Mouse (Mus musculus): ENCODE data around the gene 4930579G24Rik. TPM values are rescaled to one million over a fixed set of nuclear protein-coding genes. Genes with fewer than 3 reads are reported as not detected.

Gene 4930579G24Rik
- 7.1 and 8.0 TPM in 2 replicates for total RNA-seq (2023)

DNA sequence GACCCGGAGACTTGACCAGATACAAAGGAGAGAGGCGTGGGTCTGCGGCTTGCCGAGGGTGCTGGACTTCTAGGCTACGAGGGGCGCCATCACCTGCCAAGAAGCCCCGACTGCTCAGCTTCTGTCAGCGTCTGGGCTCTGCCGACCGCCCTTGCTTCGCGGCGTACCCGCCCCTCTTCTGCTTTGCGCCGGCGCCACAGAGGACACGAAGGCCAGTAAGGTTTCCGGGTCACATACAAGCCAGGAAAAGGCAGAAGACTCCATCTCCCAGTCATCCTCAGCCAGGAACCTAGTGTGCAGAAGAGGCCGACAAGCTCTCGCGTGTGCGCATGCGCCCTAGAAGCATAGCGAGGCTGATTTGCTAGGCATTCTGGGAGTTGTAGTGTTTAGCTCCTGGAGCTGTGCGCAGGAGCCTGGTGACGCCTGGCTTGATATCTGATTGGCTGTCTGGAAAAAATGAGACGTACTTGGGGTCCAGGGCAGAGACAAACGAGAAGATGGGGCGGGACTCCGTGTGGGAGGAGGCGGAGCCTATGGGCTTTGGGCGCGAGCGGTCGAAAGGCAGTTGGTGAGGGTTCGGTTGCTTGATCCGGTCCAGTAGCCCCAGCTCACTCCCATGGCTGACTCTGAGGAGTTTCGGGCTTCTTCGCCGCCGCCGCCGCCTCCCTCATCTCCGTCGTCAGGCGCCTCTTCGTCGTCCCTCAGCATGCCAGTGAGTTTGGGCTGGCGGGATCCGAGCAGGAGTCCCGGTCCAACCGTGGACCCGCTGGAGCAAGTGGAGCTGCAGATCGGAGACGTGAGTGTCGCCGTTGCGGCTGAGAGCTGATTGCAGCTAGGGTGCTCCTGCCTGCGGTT is at the start of gene 4930579G24Rik:
Gene 4930579G24Rik, plus strand, starts transcription at position 519 of the 855 bp plus-strand sequence.

DNA sequence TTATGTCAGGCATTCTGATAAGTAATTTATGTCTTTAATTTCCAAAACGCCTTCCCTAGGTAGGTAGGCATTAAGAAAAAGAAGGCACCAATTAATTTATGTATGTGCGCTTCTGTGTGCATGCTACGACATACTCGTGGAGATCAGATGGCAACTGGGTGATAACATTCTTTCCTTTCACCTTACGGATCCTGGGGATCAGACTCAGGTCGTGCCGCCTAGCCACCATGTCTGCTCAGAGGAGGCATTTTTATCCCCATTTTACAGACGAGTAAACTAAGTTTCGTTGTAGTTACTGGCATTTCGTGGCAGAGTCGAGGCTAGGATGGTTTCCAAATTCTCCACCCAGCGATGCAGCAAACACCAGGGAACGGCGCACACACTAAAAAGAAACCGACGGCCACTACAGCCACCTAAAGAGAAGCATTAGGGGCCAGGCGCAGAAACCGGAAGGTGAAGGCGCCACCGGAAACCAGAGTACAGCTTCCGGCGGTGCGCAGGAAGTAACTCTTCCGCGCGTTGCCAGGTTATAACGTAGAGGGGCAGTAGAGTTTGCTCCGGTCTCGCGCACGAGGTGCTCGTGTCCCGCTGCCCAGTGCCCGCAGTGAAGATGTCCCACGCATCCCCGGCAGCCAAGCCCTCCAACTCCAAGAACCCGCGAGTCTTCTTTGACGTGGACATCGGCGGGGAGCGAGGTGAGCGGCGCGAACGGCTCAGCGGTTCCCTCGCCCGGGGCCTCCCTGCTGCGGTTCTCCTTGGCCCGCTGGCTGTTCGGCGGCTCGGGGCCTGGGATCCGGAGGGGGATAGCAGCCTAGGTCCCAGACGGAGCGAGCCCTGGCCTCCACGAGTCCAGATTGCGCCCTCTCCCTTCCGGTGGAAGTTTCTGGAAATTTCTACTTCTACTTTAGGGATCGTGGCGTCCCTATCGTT is 37.8 kb upstream of the 4930579G24Rik start, which contains the start of gene Ppid:
Gene Ppid, plus strand, starts transcription at position 480 of the 930 bp plus-strand sequence.

DNA sequence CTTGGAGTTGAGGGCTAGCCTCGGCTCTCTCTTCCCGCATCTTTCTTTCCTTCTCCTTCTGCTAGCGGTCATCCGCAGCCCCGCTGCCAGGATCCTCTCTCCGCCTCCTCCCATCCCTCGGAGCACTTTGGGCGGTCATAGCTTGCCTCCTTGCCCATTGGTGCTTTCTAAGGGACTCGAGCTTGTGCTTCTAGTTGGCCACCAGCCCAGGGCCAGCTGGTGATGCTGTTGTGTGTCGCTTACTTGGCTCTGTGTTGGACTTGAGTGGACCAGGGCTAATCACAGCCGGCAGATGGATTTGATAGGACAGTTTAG is 494 bp downstream of the 4930579G24Rik start, which contains the start of gene Etfdh:
Gene Etfdh, minus strand, starts transcription at position 85 of the 315 bp plus-strand sequence.

Other genes with a start within 250 kb of the 4930579G24Rik start
- gene Fnip2, start 61.3 kb upstream of the 4930579G24Rik start, total RNA-seq (2023): 32.8 and 49.3 TPM in 2 replicates
- 25.7 and 41.9 TPM in 2 replicates for gene Ppid, start 37.7 kb upstream of the 4930579G24Rik start, total RNA-seq (2023)
- 14.4 and 16.4 TPM in 2 replicates for gene Etfdh, start 421 bp downstream of the 4930579G24Rik start, total RNA-seq (2023)
- gene Rxfp1, start 108.8 kb downstream of the 4930579G24Rik start, total RNA-seq (2023): not detected in 2 replicates
- gene Tmem144, start 223.7 kb downstream of the 4930579G24Rik start, total RNA-seq (2023): 0.28 and 0.34 TPM in 2 replicates

All from neutrophil, adult 65 days (primary cell).